Mouse (Mus musculus): ENCODE data around the gene Prex1. TPM values are rescaled to one million over a fixed set of nuclear protein-coding genes. Genes with fewer than 3 reads are reported as not detected.

Gene Prex1
- polyA plus RNA-seq, 1 experiment from 2014 or later: 20.9 TPM

- H3K27ac ChIP-seq (ENCODE audit: low read depth, low read length): no peak overlapping the region
- H3K4me3 ChIP-seq (ENCODE audit: low read depth, low read length): no peak overlapping the region
- 90% methylated on average over 10 of the region's 10 CpGs for WGBS
- H3K4me1 ChIP-seq (replicated peaks; ENCODE audit: control insufficient read depth, insufficient read depth, low read length): 0 out of 2 replicates have a peak, but pooled peaks cover 4% of the 10 kb centered on the region
- H3K4me2 ChIP-seq (replicated peaks; ENCODE audit: low read depth, low read length): no peak overlapping the region
- ATAC-seq (ENCODE audit: low FRiP score) (no peak), DNase-seq (ENCODE audit: low spot score) (no peak)
- no peaks in the 10 kb centered on the region for H3K36me3 ChIP-seq (ENCODE audit: control insufficient read depth, insufficient read depth, low read length)
- no peaks in the 10 kb centered on the region for H3K27me3 ChIP-seq (ENCODE audit: control insufficient read depth, insufficient read depth, low read length)
- H3K9me3 ChIP-seq (ENCODE audit: control insufficient read depth, low read length): no peaks in the 10 kb centered on the region
- no peak overlapping the region for H3K9ac ChIP-seq (ENCODE audit: low read depth, low read length)
Measured at GRCm38 (mm10) chr2:166635521-166635920, 78.1 kb downstream of the Prex1 start.

- WGBS: 88% methylated on average over 13 of the region's 13 CpGs
- no peak overlapping the region for H3K9ac ChIP-seq (ENCODE audit: low read depth, low read length)
- H3K9me3 ChIP-seq (ENCODE audit: control insufficient read depth, low read length): no peaks in the 10 kb centered on the region
- no peaks in the 10 kb centered on the region for H3K36me3 ChIP-seq (ENCODE audit: control insufficient read depth, insufficient read depth, low read length)
- no peak overlapping the region for H3K4me3 ChIP-seq (ENCODE audit: low read depth, low read length)
- 0 out of 2 replicates have a peak, but pooled peaks cover 7% of the 10 kb centered on the region for H3K4me1 ChIP-seq (replicated peaks; ENCODE audit: control insufficient read depth, insufficient read depth, low read length)
- no peak overlapping the region for H3K27ac ChIP-seq (ENCODE audit: low read depth, low read length)
- no peak for ATAC-seq (ENCODE audit: low FRiP score)
- DNase-seq (ENCODE audit: low spot score): no peak
- H3K27me3 ChIP-seq (ENCODE audit: control insufficient read depth, insufficient read depth, low read length): no peaks in the 10 kb centered on the region
- no peak overlapping the region for H3K4me2 ChIP-seq (replicated peaks; ENCODE audit: low read depth, low read length)
Measured at GRCm38 (mm10) chr2:166632571-166633361, 80.9 kb downstream of the Prex1 start.

DNA sequence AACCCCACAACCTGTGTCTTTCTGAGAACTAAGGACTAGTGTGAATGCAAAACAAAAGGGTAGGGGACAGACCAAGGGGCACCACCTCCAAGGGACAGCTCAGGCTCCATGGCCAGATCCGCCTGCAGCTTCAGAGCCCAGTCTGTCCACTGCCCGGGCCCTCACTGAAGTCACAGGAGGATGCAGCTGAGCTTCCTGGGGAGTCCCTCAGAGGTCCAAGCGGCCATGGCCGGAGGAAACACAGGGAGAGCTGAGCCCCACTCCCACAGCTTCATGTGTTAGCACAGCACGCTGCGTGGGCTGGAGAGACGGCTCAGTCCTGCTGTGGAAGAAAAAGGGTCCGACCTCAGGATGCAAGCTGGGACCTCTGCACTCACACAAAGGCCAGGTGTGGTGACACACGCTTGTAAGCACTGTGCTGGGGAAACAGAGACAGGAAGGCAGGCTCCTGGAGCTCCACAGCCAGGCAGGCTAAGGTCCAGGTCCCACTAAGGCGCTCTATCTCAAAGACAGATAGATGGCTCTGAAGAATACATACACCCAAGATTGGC, 81.9 kb downstream of the Prex1 start:
- H3K4me3 ChIP-seq (ENCODE audit: low read depth, low read length): no peak overlapping the region
- no peaks in the 10 kb centered on the region for H3K36me3 ChIP-seq (ENCODE audit: control insufficient read depth, insufficient read depth, low read length)
- WGBS: 87% methylated on average over 10 of the region's 10 CpGs
- H3K27me3 ChIP-seq (ENCODE audit: control insufficient read depth, insufficient read depth, low read length): no peaks in the 10 kb centered on the region
- no peak for ATAC-seq (ENCODE audit: low FRiP score)
- 0 out of 2 replicates have a peak, but pooled peaks cover 2% of the 10 kb centered on the region for H3K4me1 ChIP-seq (replicated peaks; ENCODE audit: control insufficient read depth, insufficient read depth, low read length)
- H3K4me2 ChIP-seq (replicated peaks; ENCODE audit: low read depth, low read length): no peak overlapping the region
- no peak overlapping the region for H3K9ac ChIP-seq (ENCODE audit: low read depth, low read length)
- DNase-seq (ENCODE audit: low spot score): no peak
- H3K27ac ChIP-seq (ENCODE audit: low read depth, low read length): no peak overlapping the region
- no peaks in the 10 kb centered on the region for H3K9me3 ChIP-seq (ENCODE audit: control insufficient read depth, low read length)

DNA sequence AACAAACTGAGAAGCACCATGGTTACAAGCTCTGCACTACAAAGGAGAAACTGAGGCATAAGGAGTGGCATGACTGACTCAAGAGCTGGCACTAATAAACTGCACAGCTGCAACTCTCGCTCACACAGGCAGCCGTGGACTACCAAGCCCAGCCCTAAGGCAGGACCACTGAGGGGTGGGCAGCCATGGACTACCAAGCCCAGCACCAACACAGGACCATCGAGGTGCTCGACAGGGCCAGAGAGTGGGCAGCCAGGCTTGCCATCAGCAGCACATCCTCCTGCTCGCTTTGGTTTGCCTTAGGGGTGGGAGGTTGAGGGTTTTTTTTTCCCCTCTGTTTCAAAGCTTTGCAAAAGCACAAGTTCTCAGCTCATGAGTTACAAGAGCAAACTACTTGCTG, 82.4 kb downstream of the Prex1 start:
- ATAC-seq (ENCODE audit: low FRiP score) (no peak), DNase-seq (ENCODE audit: low spot score) (no peak)
- 89% methylated on average over 5 of the region's 5 CpGs for WGBS
- Histone ChIP-seq H3K36me3 (ENCODE audit: control insufficient read depth, insufficient read depth, low read length) (no peaks in the 10 kb centered on the region), H3K4me2 (replicated peaks; ENCODE audit: low read depth, low read length) (no peak overlapping the region), H3K27me3 (ENCODE audit: control insufficient read depth, insufficient read depth, low read length) (no peaks in the 10 kb centered on the region), H3K4me1 (replicated peaks; ENCODE audit: control insufficient read depth, insufficient read depth, low read length) (0 out of 2 replicates have a peak, but pooled peaks cover 2% of the 10 kb centered on the region), H3K4me3 (ENCODE audit: low read depth, low read length) (no peak overlapping the region), H3K9ac (ENCODE audit: low read depth, low read length) (no peak overlapping the region), H3K9me3 (ENCODE audit: control insufficient read depth, low read length) (no peaks in the 10 kb centered on the region), H3K27ac (ENCODE audit: low read depth, low read length) (no peak overlapping the region)

DNA sequence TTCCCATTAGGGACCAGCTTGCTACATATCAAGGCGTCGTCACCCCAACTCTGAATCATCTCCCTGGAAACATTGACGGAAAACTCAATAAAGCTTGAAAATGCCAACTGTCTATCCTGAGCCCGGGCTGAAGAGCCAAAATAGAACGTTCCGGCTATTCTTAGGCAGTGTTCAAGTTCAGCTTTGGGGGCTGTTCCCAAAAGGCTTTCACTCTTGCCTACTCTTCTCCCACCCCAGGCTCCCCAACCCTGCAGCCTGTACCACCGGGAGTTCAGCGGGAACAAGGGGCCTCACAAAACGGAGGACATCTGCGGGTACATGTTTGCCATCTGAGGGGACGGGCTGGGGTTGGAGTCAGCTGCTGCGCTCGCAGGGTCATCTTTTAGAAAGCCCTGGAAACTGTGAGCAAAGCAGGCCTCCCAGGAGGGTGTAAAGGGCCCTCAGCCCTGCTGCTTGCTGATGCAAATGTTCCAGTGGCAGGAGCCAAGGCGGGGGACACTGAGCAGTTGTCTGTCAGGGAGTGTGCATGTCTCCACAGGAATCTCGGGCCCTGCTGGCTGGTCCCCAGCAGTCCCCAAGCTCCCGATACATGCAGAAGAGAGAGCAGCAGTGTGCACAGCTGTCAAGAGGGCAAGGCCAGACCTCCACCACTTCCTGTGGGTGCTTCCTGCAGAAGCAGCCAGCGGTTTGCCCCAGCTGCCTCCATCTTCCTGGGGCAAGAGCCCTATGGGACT, 83.5 kb downstream of the Prex1 start:
- Histone ChIP-seq H3K27ac (ENCODE audit: low read depth, low read length) (no peak overlapping the region), H3K36me3 (ENCODE audit: control insufficient read depth, insufficient read depth, low read length) (no peaks in the 10 kb centered on the region), H3K4me1 (replicated peaks; ENCODE audit: control insufficient read depth, insufficient read depth, low read length) (0 out of 2 replicates have a peak, but pooled peaks cover 2% of the 10 kb centered on the region), H3K4me2 (replicated peaks; ENCODE audit: low read depth, low read length) (no peak overlapping the region), H3K9ac (ENCODE audit: low read depth, low read length) (no peak overlapping the region), H3K9me3 (ENCODE audit: control insufficient read depth, low read length) (no peaks in the 10 kb centered on the region), H3K27me3 (ENCODE audit: control insufficient read depth, insufficient read depth, low read length) (no peaks in the 10 kb centered on the region), H3K4me3 (ENCODE audit: low read depth, low read length) (no peak overlapping the region)
- no peak for ATAC-seq (ENCODE audit: low FRiP score)
- whole genome bisulfite sequencing: 83% methylated on average over 17 of the region's 17 CpGs
- no peak for DNase-seq (ENCODE audit: low spot score)

DNA sequence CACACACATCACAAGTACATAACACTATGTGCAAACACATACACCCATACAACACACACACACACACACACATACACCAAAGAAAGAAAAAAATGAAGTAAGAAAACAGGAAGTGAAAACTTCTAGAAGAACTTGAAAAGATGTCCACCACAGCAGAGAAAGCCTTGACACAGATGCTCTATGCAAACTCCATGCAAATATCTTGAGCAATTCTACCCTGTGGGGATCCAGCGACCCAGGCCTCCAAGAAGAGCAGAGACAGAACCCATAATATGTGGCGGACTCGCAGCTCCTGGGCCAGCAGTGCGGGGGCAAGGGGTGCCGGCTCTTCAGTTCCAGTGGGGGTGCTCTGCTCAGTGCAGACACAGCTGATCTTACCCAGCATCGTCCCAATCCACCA, 86.1 kb downstream of the Prex1 start:
- WGBS: 93% methylated on average over 6 of the region's 6 CpGs
- ATAC-seq (ENCODE audit: low FRiP score): no peak

DNA sequence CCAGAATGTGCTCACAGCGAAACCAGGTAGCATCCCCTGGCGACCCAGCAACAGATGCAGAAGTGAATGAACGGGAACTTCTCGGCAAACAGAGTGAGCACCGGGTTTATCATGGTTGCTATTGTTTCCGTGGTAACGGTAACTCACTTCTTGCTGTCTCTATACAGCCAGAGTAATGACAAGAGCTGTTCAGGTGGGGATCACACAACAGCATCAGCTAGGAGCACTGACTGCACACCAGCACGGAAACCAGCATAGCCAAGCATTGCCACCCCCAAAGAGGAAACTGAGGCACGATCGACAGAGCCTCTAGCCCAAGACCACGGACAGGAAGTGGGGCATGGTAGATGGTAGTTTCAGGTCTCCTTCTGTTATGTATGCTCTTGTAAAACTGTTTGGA, 88.4 kb downstream of the Prex1 start:
- peaks cover 10% of the 10 kb centered on the region; the same call in 1 of the 2 replicates for H3K4me1 ChIP-seq (replicated peaks; ENCODE audit: control insufficient read depth, insufficient read depth, low read length)
- WGBS: 87% methylated on average over 11 of the region's 11 CpGs
- no peaks in the 10 kb centered on the region for H3K27me3 ChIP-seq (ENCODE audit: control insufficient read depth, insufficient read depth, low read length)
- H3K9ac ChIP-seq (ENCODE audit: low read depth, low read length): no peak overlapping the region
- no peak for ATAC-seq (ENCODE audit: low FRiP score)
- H3K4me2 ChIP-seq (replicated peaks; ENCODE audit: low read depth, low read length): no peak overlapping the region
- no peaks in the 10 kb centered on the region for H3K9me3 ChIP-seq (ENCODE audit: control insufficient read depth, low read length)
- no peak for DNase-seq (ENCODE audit: low spot score)
- H3K36me3 ChIP-seq (ENCODE audit: control insufficient read depth, insufficient read depth, low read length): no peaks in the 10 kb centered on the region; the same call in 1 of the 2 replicates
- no peak overlapping the region for H3K27ac ChIP-seq (ENCODE audit: low read depth, low read length)
- H3K4me3 ChIP-seq (ENCODE audit: low read depth, low read length): no peak overlapping the region

More for the DNA sequence above, 86.1 kb downstream of the Prex1 start:
- Histone ChIP-seq H3K4me2 (replicated peaks; ENCODE audit: low read depth, low read length) (no peak overlapping the region), H3K36me3 (ENCODE audit: control insufficient read depth, insufficient read depth, low read length) (no peaks in the 10 kb centered on the region), H3K4me1 (replicated peaks; ENCODE audit: control insufficient read depth, insufficient read depth, low read length) (peaks cover 10% of the 10 kb centered on the region; the same call in 1 of the 2 replicates), H3K27ac (ENCODE audit: low read depth, low read length) (no peak overlapping the region), H3K27me3 (ENCODE audit: control insufficient read depth, insufficient read depth, low read length) (no peaks in the 10 kb centered on the region), H3K4me3 (ENCODE audit: low read depth, low read length) (no peak overlapping the region), H3K9ac (ENCODE audit: low read depth, low read length) (no peak overlapping the region), H3K9me3 (ENCODE audit: control insufficient read depth, low read length) (no peaks in the 10 kb centered on the region)
- no peak for DNase-seq (ENCODE audit: low spot score)

GRCm38 (mm10) chr2:166623081-166623567, 90.5 kb downstream of the Prex1 start:
- H3K9ac ChIP-seq (ENCODE audit: low read depth, low read length): 0 out of 2 replicates have a peak overlapping the region, but pooled peaks have one; percentile 11
- WGBS: 39% methylated on average over 9 of the region's 9 CpGs

More at GRCm38 (mm10) chr2:166623081-166623567, 90.5 kb downstream of the Prex1 start:
- H3K36me3 ChIP-seq (ENCODE audit: control insufficient read depth, insufficient read depth, low read length): no peaks in the 10 kb centered on the region; the same call in 1 of the 2 replicates
- peak overlapping the region; percentile 43 for H3K27ac ChIP-seq (ENCODE audit: low read depth, low read length)
- ATAC-seq (ENCODE audit: low FRiP score) (peak; percentile 35), DNase-seq (ENCODE audit: low spot score) (peak; percentile 30)
- no peaks in the 10 kb centered on the region for H3K27me3 ChIP-seq (ENCODE audit: control insufficient read depth, insufficient read depth, low read length)
- H3K4me2 ChIP-seq (replicated peaks; ENCODE audit: low read depth, low read length): no peak overlapping the region
- no peak overlapping the region for H3K4me3 ChIP-seq (ENCODE audit: low read depth, low read length)
- no peaks in the 10 kb centered on the region for H3K9me3 ChIP-seq (ENCODE audit: control insufficient read depth, low read length)
- H3K4me1 ChIP-seq (replicated peaks; ENCODE audit: control insufficient read depth, insufficient read depth, low read length): peaks cover 8% of the 10 kb centered on the region; the same call in 1 of the 2 replicates
